Mouse (Mus musculus) heart, embryonic 16.5 days (tissue): ENCODE data around the gene Ccnyl1. TPM values are rescaled to one million over a fixed set of nuclear protein-coding genes. Genes with fewer than 3 reads are reported as not detected.

ENCODE experiments used
- ATAC-seq: fragments of 200-750 bp; cut with Nextera tagmentation; replicated peaks from 2 replicates; pipeline ENCODE4 v1.8.0; 2017; ENCODE audit warnings: moderate number of reproducible peaks; ENCODE audit not compliant: insufficient read depth, low FRiP score; ENCODE audit errors: extremely low read depth
- H3K27ac ChIP-seq: fragments of 300-500 bp; sonication (generic); 2 replicates; pipeline ENCODE4 v1.5.1; 2014; ENCODE audit warnings: mild to moderate bottlenecking, low read length, control low read depth, moderate library complexity
- H3K27me3 ChIP-seq: fragments of 300-500 bp; sonication (generic); 2 replicates; pipeline ENCODE4 v1.6.1; 2014; ENCODE audit warnings: low read length, mixed read lengths; ENCODE audit not compliant: control insufficient read depth, insufficient read depth
- H3K36me3 ChIP-seq: fragments of 300-500 bp; sonication (generic); 2 replicates; pipeline ENCODE4 v1.6.1; 2014; ENCODE audit not compliant: control insufficient read depth, insufficient read depth
- H3K4me1 ChIP-seq: fragments of 300-500 bp; sonication (generic); 2 replicates; pipeline ENCODE4 v1.6.1; 2014; ENCODE audit warnings: low read length, mixed read lengths; ENCODE audit not compliant: control insufficient read depth, insufficient read depth
- H3K4me2 ChIP-seq: fragments of 300-500 bp; sonication (generic); 2 replicates; pipeline ENCODE4 v1.6.1; 2014; ENCODE audit warnings: low read depth, mild to moderate bottlenecking, control low read depth, low read length
- H3K4me3 ChIP-seq: fragments of 300-500 bp; sonication (generic); 2 replicates; pipeline ENCODE4 v1.5.1; 2014; ENCODE audit warnings: mild to moderate bottlenecking, control low read depth, low read length
- H3K9ac ChIP-seq: fragments of 300-500 bp; sonication (generic); 2 replicates; pipeline ENCODE4 v1.6.1; 2014; ENCODE audit warnings: low read length, control low read depth
- H3K9me3 ChIP-seq: fragments of 300-500 bp; sonication (generic); replicated peaks from 2 replicates; pipeline ENCODE4 v1.6.1; 2016; ENCODE audit warnings: low read length; ENCODE audit not compliant: control insufficient read depth
- WGBS: fragments of 180-500 bp; shearing (Covaris S2); extraction: QIAGEN DNeasy Blood & Tissue Kit; methylation state at CpG from one replicate; pipeline ENCODE4 v1.1.7; 2014; 5-methylcytosine and 5-hydroxymethylcytosine counted together
- polyA plus RNA-seq: library from polyadenylated mRNA; unstranded; fragments of >200 nt; fragmentation: Nextera tagmentation; extraction: Ambion mirVana; gene quantifications from 2 replicates; pipeline ENCODE4 v1.2.1, GENCODE M21; 2015

Ccnyl1 gene
- polyA plus RNA-seq, 1 experiment from 2014 or later, result 3.9 TPM

GRCm38 (mm10) chr1:64742741-64743408 lies 52.6 kb downstream of the Ccnyl1 start:
- WGBS, result 62% methylated on average over 18 of the region's 18 CpGs
- H3K4me3 ChIP-seq, result no peak overlapping the region
- peaks cover 10% of the 10 kb centered on the region for H3K4me1 ChIP-seq
- H3K36me3 ChIP-seq, result no peaks in the 10 kb centered on the region
- H3K9me3 ChIP-seq, result no peaks in the 10 kb centered on the region
- H3K27me3 ChIP-seq, result no peaks in the 10 kb centered on the region
- no peak overlapping the region for H3K4me2 ChIP-seq
- H3K27ac ChIP-seq, result no peak overlapping the region
- ATAC-seq, result no peak
- no peak overlapping the region for H3K9ac ChIP-seq

GRCm38 (mm10) chr1:64744616-64745015 lies 54.4 kb downstream of the Ccnyl1 start:
- Histone ChIP-seq H3K9me3 (no peaks in the 10 kb centered on the region), H3K27me3 (no peaks in the 10 kb centered on the region), H3K9ac (no peak overlapping the region), H3K4me1 (no peaks in the 10 kb centered on the region), H3K36me3 (no peaks in the 10 kb centered on the region), H3K27ac (no peak overlapping the region), H3K4me2 (no peak overlapping the region), H3K4me3 (no peak overlapping the region)
- ATAC-seq, result no peak

- H3K4me3 ChIP-seq, result no peak overlapping the region
- WGBS, result 68% methylated on average over 8 of the region's 8 CpGs
- no peaks in the 10 kb centered on the region for H3K9me3 ChIP-seq
Measured at GRCm38 (mm10) chr1:64753109-64753508, 62.9 kb downstream of the Ccnyl1 start.

GRCm38 (mm10) chr1:64753668-64754067 lies 63.4 kb downstream of the Ccnyl1 start:
- Histone ChIP-seq H3K9me3 (no peaks in the 10 kb centered on the region), H3K4me3 (no peak overlapping the region), H3K4me1 (peaks cover 5% of the 10 kb centered on the region; the same call in 1 of the 2 replicates), H3K27me3 (no peaks in the 10 kb centered on the region), H3K4me2 (no peak overlapping the region), H3K36me3 (no peaks in the 10 kb centered on the region), H3K27ac (no peak overlapping the region), H3K9ac (no peak overlapping the region)
- WGBS, result 75% methylated on average over 7 of the region's 7 CpGs
- no peak for ATAC-seq

More at GRCm38 (mm10) chr1:64753109-64753508, 62.9 kb downstream of the Ccnyl1 start:
- 0 out of 2 replicates have a peak, but pooled peaks have one; percentile 32 for ATAC-seq
- no peak overlapping the region for H3K27ac ChIP-seq
- H3K27me3 ChIP-seq, result no peaks in the 10 kb centered on the region
- H3K4me1 ChIP-seq, result peaks cover 5% of the 10 kb centered on the region; the same call in 1 of the 2 replicates
- no peaks in the 10 kb centered on the region for H3K36me3 ChIP-seq
- no peak overlapping the region for H3K9ac ChIP-seq
- no peak overlapping the region for H3K4me2 ChIP-seq

GRCm38 (mm10) chr1:64754658-64755057 lies 64.4 kb downstream of the Ccnyl1 start:
- WGBS, result 85% methylated on average over 5 of the region's 5 CpGs
- no peak for ATAC-seq

GRCm38 (mm10) chr1:64755971-64756639 lies 65.8 kb downstream of the Ccnyl1 start:
- peaks cover 5% of the 10 kb centered on the region; the same call in 1 of the 2 replicates for H3K4me1 ChIP-seq
- H3K27ac ChIP-seq, result no peak overlapping the region
- H3K4me2 ChIP-seq, result peak overlapping the region; percentile 33
- no peaks in the 10 kb centered on the region for H3K27me3 ChIP-seq
- no peak overlapping the region for H3K4me3 ChIP-seq
- no peaks in the 10 kb centered on the region for H3K9me3 ChIP-seq
- H3K36me3 ChIP-seq, result no peaks in the 10 kb centered on the region
- no peak for ATAC-seq
- WGBS, result 47% methylated on average over 7 of the region's 7 CpGs
- no peak overlapping the region for H3K9ac ChIP-seq

More at GRCm38 (mm10) chr1:64754658-64755057, 64.4 kb downstream of the Ccnyl1 start:
- no peaks in the 10 kb centered on the region for H3K27me3 ChIP-seq
- H3K4me1 ChIP-seq, result peaks cover 5% of the 10 kb centered on the region; the same call in 1 of the 2 replicates
- H3K4me2 ChIP-seq, result no peak overlapping the region
- no peaks in the 10 kb centered on the region for H3K9me3 ChIP-seq
- H3K27ac ChIP-seq, result no peak overlapping the region
- no peak overlapping the region for H3K9ac ChIP-seq
- H3K4me3 ChIP-seq, result no peak overlapping the region
- H3K36me3 ChIP-seq, result no peaks in the 10 kb centered on the region

GRCm38 (mm10) chr1:64756640-64757030 lies 66.4 kb downstream of the Ccnyl1 start:
- Histone ChIP-seq H3K27me3 (no peaks in the 10 kb centered on the region), H3K4me1 (peaks cover 5% of the 10 kb centered on the region; the same call in 1 of the 2 replicates), H3K4me3 (no peak overlapping the region), H3K9ac (no peak overlapping the region), H3K9me3 (no peaks in the 10 kb centered on the region), H3K27ac (0 out of 2 replicates have a peak overlapping the region, but pooled peaks have one; percentile 1), H3K36me3 (no peaks in the 10 kb centered on the region), H3K4me2 (peak overlapping the region; percentile 33)
- no peak for ATAC-seq
- 45% methylated on average over 10 of the region's 10 CpGs for WGBS

GRCm38 (mm10) chr1:64757254-64757653 lies 67.0 kb downstream of the Ccnyl1 start:
- Histone ChIP-seq H3K4me3 (no peak overlapping the region), H3K9ac (no peak overlapping the region), H3K36me3 (no peaks in the 10 kb centered on the region), H3K4me1 (peaks cover 5% of the 10 kb centered on the region; the same call in 1 of the 2 replicates), H3K27ac (no peak overlapping the region), H3K9me3 (no peaks in the 10 kb centered on the region), H3K4me2 (no peak overlapping the region), H3K27me3 (no peaks in the 10 kb centered on the region)
- ATAC-seq, result no peak
- WGBS, result 32% methylated on average over 2 of the region's 2 CpGs

- Histone ChIP-seq H3K27me3 (no peaks in the 10 kb centered on the region), H3K4me3 (no peak overlapping the region), H3K9ac (no peak overlapping the region), H3K9me3 (no peaks in the 10 kb centered on the region), H3K4me2 (no peak overlapping the region), H3K27ac (no peak overlapping the region), H3K36me3 (no peaks in the 10 kb centered on the region), H3K4me1 (peaks cover 5% of the 10 kb centered on the region; the same call in 1 of the 2 replicates)
- WGBS, result 62% methylated on average over 5 of the region's 5 CpGs
- no peak for ATAC-seq
Measured at GRCm38 (mm10) chr1:64757766-64758165, 67.5 kb downstream of the Ccnyl1 start.
